Mouse (Mus musculus) central nervous system, embryonic 11.5 days (tissue): Measurements from ENCODE around the gene Dpp8. TPM values are rescaled to one million over a fixed set of nuclear protein-coding genes. Genes with fewer than 3 reads are reported as not detected.

Source experiments
- polyA plus RNA-seq: library from polyadenylated mRNA; depleted of rRNA; stranded (reverse); fragments of >200 nt; gene quantifications from 2 replicates; pipeline ENCODE4 v1.2.3, GENCODE M21; 2012; rRNA removed

Gene Dpp8
- 44.6 and 54.9 TPM in 2 replicates for polyA plus RNA-seq

GRCm38 (mm10) chr9:65032269-65033108 lies at the start of gene Dpp8:
Dpp8 (plus strand) TSS chr9:65032414.

GRCm38 (mm10) chr9:65020991-65021886 lies 11.0 kb upstream of the Dpp8 start, which contains the start of gene Hacd3:
Hacd3 (minus strand) TSS chr9:65021693.

GRCm38 (mm10) chr9:65100991-65101685 lies 68.9 kb downstream of the Dpp8 start, which contains the start of gene Igdcc4:
Igdcc4 (plus strand) TSS chr9:65101486.

Other genes with a start within 250 kb of the Dpp8 start
- 10.6 and 10.7 TPM in 2 replicates for gene Dennd4a, start 221.1 kb upstream of the Dpp8 start, polyA plus RNA-seq
- 0.06 and 0.08 TPM in 2 replicates for gene Slc24a1, start 80.8 kb upstream of the Dpp8 start, polyA plus RNA-seq
- gene Ints14, start 71.5 kb upstream of the Dpp8 start, polyA plus RNA-seq = 47.4 and 50.3 TPM in 2 replicates
- 72.6 and 83.1 TPM in 2 replicates for gene Hacd3, start 10.7 kb upstream of the Dpp8 start, polyA plus RNA-seq
- gene Igdcc4, start 69.1 kb downstream of the Dpp8 start, polyA plus RNA-seq = 20.1 and 28.0 TPM in 2 replicates
- gene Igdcc3, start 108.8 kb downstream of the Dpp8 start, polyA plus RNA-seq = 48.4 and 84.2 TPM in 2 replicates
- gene Parp16, start 162.9 kb downstream of the Dpp8 start, polyA plus RNA-seq = 3.5 and 4.8 TPM in 2 replicates
- gene Cilp, start 232.8 kb downstream of the Dpp8 start, polyA plus RNA-seq = 0.19 and 0.27 TPM in 2 replicates